Mouse (Mus musculus): ENCODE data around the gene Srp54a. TPM values are rescaled to one million over a fixed set of nuclear protein-coding genes. Genes with fewer than 3 reads are reported as not detected.
A peak's percentile ranks its signal among the peaks of the same experiment; 100 is the strongest.
"Not testable (repeated sequence)": the region's sequence is repeated elsewhere in the genome, so short reads cannot be mapped to it uniquely, and the experiment has no call there.

The Srp54a gene
- polyA plus RNA-seq, 1 experiment from 2014 or later = 72.2 TPM

- WGBS (ENCODE audit: insufficient replicate concordance) = 0% methylated on average over 25 of the region's 25 CpGs
- not testable (repeated sequence) for H3K4me1 ChIP-seq (ENCODE audit: control insufficient read depth, low read depth, low read length); H3K36me3 ChIP-seq (ENCODE audit: control insufficient read depth, insufficient read depth); H3K27me3 ChIP-seq (ENCODE audit: control insufficient read depth, insufficient read depth, low read depth, low read length); H3K9me3 ChIP-seq (replicated peaks; ENCODE audit: control insufficient read depth, low read length)
- ATAC-seq (ENCODE audit: low read depth) = peak; percentile 14
- Histone ChIP-seq H3K4me3 (ENCODE audit: low read depth, low read length) (peak overlapping the region; percentile 77), H3K9ac (ENCODE audit: low read depth, low read length) (peak overlapping the region; percentile 83), H3K4me2 (ENCODE audit: low read depth, low read length) (peak overlapping the region; percentile 47), H3K27ac (ENCODE audit: low read length) (peak overlapping the region; percentile 85)
Observed at GRCm38 (mm10) chr12:55080601-55080942, 510 bp downstream of the Srp54a start.

GRCm38 (mm10) chr12:55092127-55092526 is 12.1 kb downstream of the Srp54a start:
- H3K36me3 ChIP-seq (ENCODE audit: control insufficient read depth, insufficient read depth); H3K4me1 ChIP-seq (ENCODE audit: control insufficient read depth, low read depth, low read length); H3K4me2 ChIP-seq (ENCODE audit: low read depth, low read length); ATAC-seq (ENCODE audit: low read depth); H3K27me3 ChIP-seq (ENCODE audit: control insufficient read depth, insufficient read depth, low read depth, low read length); H3K4me3 ChIP-seq (ENCODE audit: low read depth, low read length); H3K9ac ChIP-seq (ENCODE audit: low read depth, low read length); H3K9me3 ChIP-seq (replicated peaks; ENCODE audit: control insufficient read depth, low read length); H3K27ac ChIP-seq (ENCODE audit: low read length): not testable (repeated sequence)
- 88% methylated on average over 1 of the region's 7 CpGs for WGBS (ENCODE audit: insufficient replicate concordance)

GRCm38 (mm10) chr12:55112616-55113015 is 32.6 kb downstream of the Srp54a start:
- not testable (repeated sequence) for H3K9ac ChIP-seq (ENCODE audit: low read depth, low read length); H3K36me3 ChIP-seq (ENCODE audit: control insufficient read depth, insufficient read depth); H3K9me3 ChIP-seq (replicated peaks; ENCODE audit: control insufficient read depth, low read length); H3K4me1 ChIP-seq (ENCODE audit: control insufficient read depth, low read depth, low read length); H3K27me3 ChIP-seq (ENCODE audit: control insufficient read depth, insufficient read depth, low read depth, low read length); ATAC-seq (ENCODE audit: low read depth); H3K27ac ChIP-seq (ENCODE audit: low read length); H3K4me3 ChIP-seq (ENCODE audit: low read depth, low read length); H3K4me2 ChIP-seq (ENCODE audit: low read depth, low read length)
- no CpG with 5 or more reads among the region's 7 CpGs for WGBS (ENCODE audit: insufficient replicate concordance)

- peak; percentile 98 for ATAC-seq (ENCODE audit: low read depth)
- H3K9me3 ChIP-seq (replicated peaks; ENCODE audit: control insufficient read depth, low read length); H3K4me2 ChIP-seq (ENCODE audit: low read depth, low read length); H3K27me3 ChIP-seq (ENCODE audit: control insufficient read depth, insufficient read depth, low read depth, low read length); H3K4me3 ChIP-seq (ENCODE audit: low read depth, low read length); H3K36me3 ChIP-seq (ENCODE audit: control insufficient read depth, insufficient read depth); H3K4me1 ChIP-seq (ENCODE audit: control insufficient read depth, low read depth, low read length); H3K9ac ChIP-seq (ENCODE audit: low read depth, low read length); H3K27ac ChIP-seq (ENCODE audit: low read length): not testable (repeated sequence)
- no CpG with 5 or more reads among the region's 40 CpGs for WGBS (ENCODE audit: insufficient replicate concordance)
Observed at GRCm38 (mm10) chr12:55124242-55124641, 44.2 kb downstream of the Srp54a start, which contains the start of gene Fam177a. Gene Fam177a (plus strand): TSS chr12:55124469.

DNA sequence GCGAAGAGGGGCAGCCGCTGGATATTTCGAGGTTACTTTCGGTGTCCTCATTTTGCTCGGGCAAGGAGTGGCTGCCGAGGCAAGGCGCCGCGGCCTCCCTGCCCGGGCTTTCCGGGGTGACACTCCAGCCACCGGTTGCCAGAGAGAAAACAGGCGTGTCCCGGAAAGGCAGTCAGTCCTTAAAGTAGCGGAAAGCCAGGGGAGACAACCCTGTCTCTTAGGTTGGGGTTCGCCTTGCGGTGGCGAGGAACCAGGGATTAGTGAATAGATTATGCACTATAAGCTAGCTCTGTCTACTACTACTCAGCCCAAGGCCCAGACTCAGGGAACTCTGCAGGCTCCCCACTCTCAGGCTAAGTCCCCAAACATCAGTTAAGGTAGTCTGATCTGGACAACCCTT is 44.7 kb downstream of the Srp54a start:
- not testable (repeated sequence) for H3K36me3 ChIP-seq (ENCODE audit: control insufficient read depth, insufficient read depth); H3K4me1 ChIP-seq (ENCODE audit: control insufficient read depth, low read depth, low read length); H3K9me3 ChIP-seq (replicated peaks; ENCODE audit: control insufficient read depth, low read length); H3K4me3 ChIP-seq (ENCODE audit: low read depth, low read length); H3K4me2 ChIP-seq (ENCODE audit: low read depth, low read length); H3K27me3 ChIP-seq (ENCODE audit: control insufficient read depth, insufficient read depth, low read depth, low read length); H3K9ac ChIP-seq (ENCODE audit: low read depth, low read length); H3K27ac ChIP-seq (ENCODE audit: low read length)
- no CpG with 5 or more reads among the region's 18 CpGs for WGBS (ENCODE audit: insufficient replicate concordance)
- peak; percentile 75 for ATAC-seq (ENCODE audit: low read depth)

- no CpG with 5 or more reads among the region's 6 CpGs for WGBS (ENCODE audit: insufficient replicate concordance)
- H3K4me2 ChIP-seq (ENCODE audit: low read depth, low read length); H3K9ac ChIP-seq (ENCODE audit: low read depth, low read length); H3K27me3 ChIP-seq (ENCODE audit: control insufficient read depth, insufficient read depth, low read depth, low read length); H3K4me3 ChIP-seq (ENCODE audit: low read depth, low read length); H3K27ac ChIP-seq (ENCODE audit: low read length); H3K4me1 ChIP-seq (ENCODE audit: control insufficient read depth, low read depth, low read length); ATAC-seq (ENCODE audit: low read depth); H3K36me3 ChIP-seq (ENCODE audit: control insufficient read depth, insufficient read depth); H3K9me3 ChIP-seq (replicated peaks; ENCODE audit: control insufficient read depth, low read length): not testable (repeated sequence)
Observed at GRCm38 (mm10) chr12:55135540-55135939, 55.5 kb downstream of the Srp54a start.

GRCm38 (mm10) chr12:55137859-55138258 is 57.8 kb downstream of the Srp54a start:
- ATAC-seq (ENCODE audit: low read depth); H3K27ac ChIP-seq (ENCODE audit: low read length); H3K4me2 ChIP-seq (ENCODE audit: low read depth, low read length); H3K36me3 ChIP-seq (ENCODE audit: control insufficient read depth, insufficient read depth); H3K4me1 ChIP-seq (ENCODE audit: control insufficient read depth, low read depth, low read length); H3K9me3 ChIP-seq (replicated peaks; ENCODE audit: control insufficient read depth, low read length); H3K9ac ChIP-seq (ENCODE audit: low read depth, low read length); H3K27me3 ChIP-seq (ENCODE audit: control insufficient read depth, insufficient read depth, low read depth, low read length); H3K4me3 ChIP-seq (ENCODE audit: low read depth, low read length): not testable (repeated sequence)
- WGBS (ENCODE audit: insufficient replicate concordance) = no CpG with 5 or more reads among the region's 6 CpGs

GRCm38 (mm10) chr12:55154559-55155448 is 74.7 kb downstream of the Srp54a start, which contains the start of gene Srp54b:
Gene Srp54b (plus strand): TSS chr12:55155104.
- H3K4me1 ChIP-seq (ENCODE audit: control insufficient read depth, low read depth, low read length); H3K27me3 ChIP-seq (ENCODE audit: control insufficient read depth, insufficient read depth, low read depth, low read length); H3K4me3 ChIP-seq (ENCODE audit: low read depth, low read length); H3K9me3 ChIP-seq (replicated peaks; ENCODE audit: control insufficient read depth, low read length); H3K4me2 ChIP-seq (ENCODE audit: low read depth, low read length); H3K36me3 ChIP-seq (ENCODE audit: control insufficient read depth, insufficient read depth); H3K9ac ChIP-seq (ENCODE audit: low read depth, low read length); H3K27ac ChIP-seq (ENCODE audit: low read length): not testable (repeated sequence)
- no CpG with 5 or more reads among the region's 57 CpGs for WGBS (ENCODE audit: insufficient replicate concordance)
- peak; percentile 96 for ATAC-seq (ENCODE audit: low read depth)

- peak; percentile 28 for ATAC-seq (ENCODE audit: low read depth)
- H3K36me3 ChIP-seq (ENCODE audit: control insufficient read depth, insufficient read depth); H3K9ac ChIP-seq (ENCODE audit: low read depth, low read length); H3K9me3 ChIP-seq (replicated peaks; ENCODE audit: control insufficient read depth, low read length); H3K27ac ChIP-seq (ENCODE audit: low read length); H3K4me2 ChIP-seq (ENCODE audit: low read depth, low read length); H3K4me1 ChIP-seq (ENCODE audit: control insufficient read depth, low read depth, low read length); H3K4me3 ChIP-seq (ENCODE audit: low read depth, low read length); H3K27me3 ChIP-seq (ENCODE audit: control insufficient read depth, insufficient read depth, low read depth, low read length): not testable (repeated sequence)
- WGBS (ENCODE audit: insufficient replicate concordance) = 0% methylated on average over 9 of the region's 24 CpGs
Observed at GRCm38 (mm10) chr12:55155449-55155783, 75.4 kb downstream of the Srp54a start.

All from liver, embryonic 16.5 days (tissue).